Mouse (Mus musculus) neural tube, embryonic 11.5 days (tissue): ENCODE measurements around the gene Gm7534. TPM values are rescaled to one million over a fixed set of nuclear protein-coding genes. Genes with fewer than 3 reads are reported as not detected.

Source experiments
- ATAC-seq: fragments of 200-750 bp; cut with Nextera tagmentation; 2 replicates; pipeline ENCODE4 v1.8.0; 2017; ENCODE audit warnings: moderate number of reproducible peaks, mild to moderate bottlenecking, moderate TSS enrichment, moderate library complexity; ENCODE audit not compliant: insufficient read depth, low FRiP score, low TSS enrichment
- DNase-seq: peaks from one replicate; pipeline ENCODE4 v3.0.0-alpha.2; 2015; ENCODE audit warnings: low spot score
- H3K27ac ChIP-seq: fragments of 300-500 bp; sonication (generic); 2 replicates; pipeline ENCODE4 v1.5.1; 2014; ENCODE audit warnings: low read depth, mild to moderate bottlenecking, low read length
- H3K27me3 ChIP-seq: fragments of 300-500 bp; sonication (generic); 2 replicates; pipeline ENCODE4 v1.6.1; 2014; ENCODE audit warnings: mild to moderate bottlenecking, low read length, mixed read lengths; ENCODE audit not compliant: control insufficient read depth, insufficient read depth
- H3K36me3 ChIP-seq: fragments of 300-500 bp; sonication (generic); 2 replicates; pipeline ENCODE4 v1.6.1; 2014; ENCODE audit warnings: mild to moderate bottlenecking, low read length, moderate library complexity, mixed read lengths; ENCODE audit not compliant: control insufficient read depth, insufficient read depth
- H3K4me1 ChIP-seq: fragments of 300-500 bp; sonication (generic); 2 replicates; pipeline ENCODE4 v1.6.1; 2014; ENCODE audit warnings: low read length, mixed read lengths; ENCODE audit not compliant: control insufficient read depth, insufficient read depth
- H3K4me2 ChIP-seq: fragments of 300-500 bp; sonication (generic); 2 replicates; pipeline ENCODE4 v1.6.1; 2014; ENCODE audit warnings: low read depth, mild to moderate bottlenecking, moderate library complexity
- H3K4me3 ChIP-seq: fragments of 300-500 bp; sonication (generic); 2 replicates; pipeline ENCODE4 v1.5.1; 2014; ENCODE audit warnings: low read depth, low read length
- H3K9ac ChIP-seq: fragments of 300-500 bp; sonication (generic); 2 replicates; pipeline ENCODE4 v1.6.1; 2014; ENCODE audit warnings: mild to moderate bottlenecking, low read length
- H3K9me3 ChIP-seq: fragments of 300-500 bp; sonication (generic); 2 replicates; pipeline ENCODE4 v1.6.1; 2016; ENCODE audit warnings: low read length; ENCODE audit not compliant: control insufficient read depth
- WGBS: fragments of 180-500 bp; shearing (Covaris S2); extraction: QIAGEN DNeasy Blood & Tissue Kit; methylation state at CpG from one replicate; pipeline ENCODE4 v1.1.7; 2014; 5-methylcytosine and 5-hydroxymethylcytosine counted together
- polyA plus RNA-seq: library from polyadenylated mRNA; unstranded; fragments of >200 nt; fragmentation: Nextera tagmentation; extraction: Ambion mirVana; gene quantifications from 2 replicates; pipeline ENCODE4 v1.2.1, GENCODE M21; 2014

The Gm7534 gene
- polyA plus RNA-seq, 1 experiment from 2014 or later: not detected

- Histone ChIP-seq H3K27me3 (peaks cover 6% of the 10 kb centered on the region), H3K4me1 (peaks cover 13% of the 10 kb centered on the region), H3K36me3 (no peaks in the 10 kb centered on the region), H3K27ac (no peak within 1 kb of the TSS), H3K4me3 (peak within 1 kb of the TSS; percentile 91), H3K9me3 (no peaks in the 10 kb centered on the region), H3K9ac (peak within 1 kb of the TSS; percentile 77), H3K4me2 (peak within 1 kb of the TSS; percentile 97)
- WGBS: under 1% methylated on average over 60 of the region's 60 CpGs
- ATAC-seq (peak; percentile 72), DNase-seq (peak; percentile 93)
These were observed 42.5 kb upstream of the Gm7534 start, which contains the start of gene Zfp593 for GRCm38 (mm10) chr4:134245148-134245843. TSS of gene Zfp593 (minus strand) at chr4:134245592.

DNA sequence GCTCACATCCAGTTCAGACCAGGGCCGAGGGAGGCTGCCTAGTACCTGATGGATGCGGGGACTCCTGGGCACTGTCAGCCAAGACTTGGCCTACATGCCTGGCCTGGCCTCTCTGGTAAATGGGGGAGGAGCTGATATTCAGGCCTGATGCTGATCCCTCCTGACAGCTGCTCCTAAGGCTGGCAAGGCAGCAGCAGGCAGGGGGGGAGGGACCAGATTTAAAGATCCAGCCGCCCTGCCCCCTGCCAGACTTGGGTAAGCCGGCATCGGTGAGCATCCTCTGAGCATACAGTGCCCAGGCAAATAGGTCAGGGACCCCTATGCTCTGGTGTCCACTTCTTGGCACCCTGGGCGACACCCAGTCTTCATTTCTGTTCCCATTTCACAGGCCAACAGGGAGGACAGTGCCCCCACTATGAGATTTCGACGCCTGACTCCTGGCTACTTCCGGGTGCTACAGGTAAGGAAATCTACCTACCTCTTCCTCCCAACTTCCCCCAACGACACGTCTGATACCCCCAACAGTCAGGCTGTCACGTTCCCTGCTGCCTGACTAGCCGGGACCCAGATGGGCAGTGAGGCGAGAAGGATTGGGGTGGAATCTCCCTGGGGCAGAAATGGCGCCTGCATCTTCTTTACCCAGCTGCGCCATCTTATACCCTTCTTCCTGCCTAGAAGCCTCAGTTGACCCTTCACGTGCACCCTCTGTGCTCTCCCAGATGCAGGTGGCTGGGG, 40.9 kb upstream of the Gm7534 start, which contains the start of gene E130218I03Rik:
Gene E130218I03Rik, plus strand, starts transcription at position 147 of the 735 bp plus-strand sequence.
- Histone ChIP-seq H3K4me3 (peak within 1 kb of the TSS; percentile 91), H3K27me3 (peaks cover 2% of the 10 kb centered on the region; the same call in 1 of the 2 replicates), H3K4me2 (peak within 1 kb of the TSS; percentile 97; the same call in 1 of the 2 replicates), H3K4me1 (peaks cover 10% of the 10 kb centered on the region), H3K9ac (no peak within 1 kb of the TSS), H3K27ac (no peak within 1 kb of the TSS), H3K36me3 (no peaks in the 10 kb centered on the region), H3K9me3 (no peaks in the 10 kb centered on the region)
- DNase-seq (no peak), ATAC-seq (no peak)
- WGBS: 96% methylated on average over 17 of the region's 17 CpGs

- no peaks in the 10 kb centered on the region for H3K36me3 ChIP-seq
- H3K4me2 ChIP-seq: no peak overlapping the region
- DNase-seq (no peak), ATAC-seq (no peak)
- H3K4me1 ChIP-seq: no peaks in the 10 kb centered on the region
- no peak overlapping the region for H3K4me3 ChIP-seq
- H3K27ac ChIP-seq: no peak overlapping the region
- H3K9ac ChIP-seq: no peak overlapping the region
- WGBS: 15% methylated on average over 10 of the region's 10 CpGs
- no peaks in the 10 kb centered on the region for H3K9me3 ChIP-seq
- peaks cover 13% of the 10 kb centered on the region for H3K27me3 ChIP-seq
These were observed 35.9 kb upstream of the Gm7534 start for GRCm38 (mm10) chr4:134238686-134239085.

DNA sequence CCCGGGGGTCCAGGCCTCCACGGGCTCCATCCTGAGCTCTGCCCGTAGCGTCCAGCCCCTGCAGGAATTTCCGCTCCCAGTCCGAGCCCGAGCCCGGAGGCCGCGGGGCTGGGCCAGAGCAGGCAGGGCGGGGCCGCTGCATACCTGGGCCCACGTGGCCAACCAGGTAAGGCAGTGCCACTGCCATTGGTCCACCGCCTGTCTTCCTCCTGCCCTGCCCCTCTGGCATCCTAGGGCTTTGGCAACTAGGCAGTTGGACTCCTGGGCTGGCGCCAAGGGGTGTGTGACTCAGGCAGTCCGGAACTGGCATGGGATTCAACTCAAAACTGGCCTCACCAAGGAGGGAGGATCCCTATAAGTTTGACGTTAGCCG, 35.5 kb upstream of the Gm7534 start, which contains the start of gene Cnksr1:
Gene Cnksr1, minus strand, starts transcription at position 121 of the 373 bp plus-strand sequence.
- Histone ChIP-seq H3K27ac (no peak within 1 kb of the TSS), H3K36me3 (no peaks in the 10 kb centered on the region), H3K4me1 (no peaks in the 10 kb centered on the region), H3K4me2 (no peak within 1 kb of the TSS), H3K27me3 (peaks cover 13% of the 10 kb centered on the region), H3K9me3 (no peaks in the 10 kb centered on the region), H3K4me3 (no peak within 1 kb of the TSS), H3K9ac (0 out of 2 replicates have a peak within 1 kb of the TSS, but pooled peaks have one; percentile 10)
- WGBS: 4% methylated on average over 18 of the region's 18 CpGs
- no peak for ATAC-seq
- no peak for DNase-seq

DNA sequence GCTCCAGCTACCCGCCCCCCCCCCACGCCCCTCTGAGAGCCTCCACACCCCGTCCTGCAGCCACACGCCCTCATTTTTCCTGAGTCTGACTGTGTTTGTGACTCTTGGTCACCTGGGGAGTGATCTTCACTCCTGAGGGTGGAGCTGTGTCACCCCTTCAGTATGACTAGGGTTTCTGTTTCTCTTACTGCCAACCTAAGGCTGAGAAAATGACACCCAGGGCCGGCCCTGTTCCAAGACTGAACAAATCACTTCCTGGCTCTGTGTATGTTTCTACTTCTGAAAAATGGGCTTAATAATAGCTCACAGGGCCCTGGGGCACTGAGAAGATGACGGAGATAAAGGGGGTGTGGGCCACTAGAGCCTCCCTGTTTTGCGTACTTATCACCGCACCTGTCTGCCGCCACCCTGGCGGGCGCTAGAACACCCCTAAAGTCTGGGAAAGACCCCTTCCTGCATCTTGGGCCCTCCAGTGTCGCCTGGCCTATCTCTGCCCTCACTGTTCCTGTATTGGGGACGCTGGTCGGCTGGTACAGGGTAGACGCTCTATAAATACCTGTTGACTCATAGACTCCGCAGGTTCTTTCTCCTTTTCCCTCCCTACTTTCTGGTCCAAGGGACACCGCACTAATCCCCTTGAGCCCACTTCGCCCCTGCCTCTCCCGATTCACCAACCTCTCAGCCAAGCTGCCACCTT, 34.9 kb upstream of the Gm7534 start:
- no peaks in the 10 kb centered on the region for H3K36me3 ChIP-seq
- no peak overlapping the region for H3K4me2 ChIP-seq
- H3K9ac ChIP-seq: 0 out of 2 replicates have a peak overlapping the region, but pooled peaks have one; percentile 10
- DNase-seq (no peak), ATAC-seq (no peak)
- no peak overlapping the region for H3K4me3 ChIP-seq
- WGBS: 27% methylated on average over 19 of the region's 19 CpGs
- H3K9me3 ChIP-seq: no peaks in the 10 kb centered on the region
- H3K27me3 ChIP-seq: peaks cover 13% of the 10 kb centered on the region
- no peaks in the 10 kb centered on the region for H3K4me1 ChIP-seq
- no peak overlapping the region for H3K27ac ChIP-seq

GRCm38 (mm10) chr4:134234876-134235275, 32.1 kb upstream of the Gm7534 start:
- H3K4me3 ChIP-seq: no peak overlapping the region
- DNase-seq (no peak), ATAC-seq (no peak)

GRCm38 (mm10) chr4:134230431-134230830, 27.6 kb upstream of the Gm7534 start:
- no peaks in the 10 kb centered on the region for H3K36me3 ChIP-seq
- no peak overlapping the region for H3K4me3 ChIP-seq
- H3K9me3 ChIP-seq: no peaks in the 10 kb centered on the region
- H3K9ac ChIP-seq: no peak overlapping the region
- ATAC-seq (no peak), DNase-seq (no peak)
- WGBS: 43% methylated on average over 8 of the region's 8 CpGs
- no peak overlapping the region for H3K27ac ChIP-seq
- H3K27me3 ChIP-seq: no peaks in the 10 kb centered on the region
- H3K4me1 ChIP-seq: no peaks in the 10 kb centered on the region
- H3K4me2 ChIP-seq: no peak overlapping the region

More at GRCm38 (mm10) chr4:134234876-134235275, 32.1 kb upstream of the Gm7534 start:
- Histone ChIP-seq H3K4me1 (no peaks in the 10 kb centered on the region), H3K36me3 (no peaks in the 10 kb centered on the region), H3K9ac (no peak overlapping the region), H3K4me2 (no peak overlapping the region), H3K27ac (no peak overlapping the region), H3K9me3 (no peaks in the 10 kb centered on the region), H3K27me3 (peaks cover 13% of the 10 kb centered on the region)
- 88% methylated on average over 5 of the region's 5 CpGs for WGBS

- DNase-seq (no peak), ATAC-seq (no peak)
- H3K36me3 ChIP-seq: no peaks in the 10 kb centered on the region
- 63% methylated on average over 8 of the region's 8 CpGs for WGBS
- H3K27me3 ChIP-seq: no peaks in the 10 kb centered on the region
- H3K4me2 ChIP-seq: no peak within 1 kb of the TSS
- no peaks in the 10 kb centered on the region for H3K9me3 ChIP-seq
- H3K4me3 ChIP-seq: no peak within 1 kb of the TSS
- no peaks in the 10 kb centered on the region for H3K4me1 ChIP-seq
- H3K27ac ChIP-seq: no peak within 1 kb of the TSS
- no peak within 1 kb of the TSS for H3K9ac ChIP-seq
These were observed 24.4 kb upstream of the Gm7534 start, which contains the start of gene Catsper4 for GRCm38 (mm10) chr4:134227194-134227593. TSS of gene Catsper4 (minus strand) at chr4:134227383.
